10 mouse cellular contexts compared by ENCODE assay signal in the genomic region with DNA sequence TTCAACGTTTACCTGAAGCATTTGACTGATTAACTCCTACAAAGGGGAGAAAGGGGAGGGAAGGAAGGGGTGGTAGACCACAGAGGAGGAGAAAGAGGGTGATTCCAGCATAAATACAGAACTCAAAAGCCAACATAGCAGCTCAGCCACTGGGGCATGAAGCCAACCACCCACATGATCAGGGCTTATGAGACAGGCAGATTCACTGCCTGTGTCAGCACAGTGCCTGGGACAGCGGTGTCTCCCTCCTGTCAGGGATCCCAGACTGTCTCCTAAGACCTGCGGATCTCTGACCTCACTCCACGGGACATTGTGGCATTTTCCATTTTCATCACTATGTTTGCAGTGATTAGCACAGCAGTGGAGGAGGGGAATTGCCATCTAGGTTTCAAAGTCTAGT.
A peak's percentile ranks its signal among the peaks of the same experiment; 100 is the strongest.
DNase-seq lines count a peak whose midpoint lies in the region; ATAC-seq and TF ChIP-seq lines count a peak whose summit lies in the region.
"Had no signal": no experiment of that assay in that cellular context is flagged by ENCODE, and none has a peak within 500 bp of the region (broad histone marks: within the 10 kb centered on the region; RNA-seq: fewer than 3 reads in every experiment).

No protein-coding gene starts in this region.

- DNase-seq in heart, postnatal 10 days = no peak
- DNase-seq in 3T3-L1 (ENCODE audit: low read depth, low spot score) (peak; percentile 76), Patski (ENCODE audit: low read depth, low spot score) (peak; percentile 96)
- peak; percentile 67 for DNase-seq in kidney, postnatal 10 days
- no peak for DNase-seq in gastrocnemius, postnatal 36 days
- no peak for DNase-seq in layer of hippocampus, postnatal 14 days (ENCODE audit: low spot score in 2 of 2)
- DNase-seq: layer of hippocampus, adult 9-11 months; thymus, postnatal 14 days had no signal

- H3K36me3 ChIP-seq in heart, embryonic 15.5 days = no peaks in the 10 kb centered on the region

- POLR2A ChIA-PET in Patski (lab: Charles Lee) = no interaction called here

- WGBS in heart, embryonic 15.5 days = 43% methylated on average over 4 of the region's 4 CpGs

- H3K4me1 ChIP-seq in heart, embryonic 15.5 days (replicated peaks) = peaks cover 22% of the 10 kb centered on the region

- no peak overlapping the region for H3K4me2 ChIP-seq in heart, embryonic 15.5 days
- H3K4me2 ChIP-seq: neural tube, embryonic 13.5 days had no signal

- CTCF ChIA-PET in Patski (lab: Charles Lee) = interaction anchor here (0.9 to 3.6 kb wide), 5 partner anchors 9 to 464 kb away, joined by 3 to 15 read pairs (median 3); no protein-coding TSS in a partner anchor

- no peak for TF ChIP-seq CTCF in Patski (IDR thresholded peaks at IDR 0.05)

- in situ Hi-C loops in Patski (cut with MboI; ENCODE audit: low pct_unique_long_range_greater_than_20kb) = no loop called here

- no peak overlapping the region for H3K9ac ChIP-seq in heart, embryonic 15.5 days
- H3K9ac ChIP-seq: neural tube, embryonic 13.5 days had no signal

- peak overlapping the region; percentile 48 for H3K27ac ChIP-seq in heart, embryonic 15.5 days
- H3K27ac ChIP-seq: neural tube, embryonic 13.5 days had no signal

- intact Hi-C loops in heart, postnatal 10 days (cut with DNase I) = no loop called here
- intact Hi-C loops in gastrocnemius, postnatal 36 days (cut with DNase I) = no loop called here

- no peaks in the 10 kb centered on the region for H3K27me3 ChIP-seq in heart, embryonic 15.5 days
- H3K27me3 ChIP-seq in Patski = no peaks in the 10 kb centered on the region
- H3K27me3 ChIP-seq: neural tube, embryonic 13.5 days had no signal

- H3K4me3 ChIP-seq in heart, embryonic 15.5 days = no peak overlapping the region
- H3K4me3 ChIP-seq: neural tube, embryonic 13.5 days had no signal

- ATAC-seq in heart, embryonic 15.5 days (replicated peaks; ENCODE audit: insufficient number of reproducible peaks, insufficient read depth, low FRiP score, low read depth) = no peak
- ATAC-seq in Patski = peak; percentile 81

- H3K9me3 ChIP-seq in heart, embryonic 15.5 days (replicated peaks) = no peaks in the 10 kb centered on the region
- H3K9me3 ChIP-seq: neural tube, embryonic 13.5 days had no signal

Comparison
In these comparisons a context has a peak if more than half of its experiments do, and no peak if none do; other contexts are left out.
1. DNase-seq: peak in 3T3-L1 (single experiment), Patski (single experiment) and kidney, postnatal 10 days (single experiment); none in heart, postnatal 10 days (0 of 2), gastrocnemius, postnatal 36 days (0 of 2) and layer of hippocampus, postnatal 14 days (0 of 2).